Mouse (Mus musculus) frontal cortex, postnatal 14 days (tissue): ENCODE results near the gene Camk2g.
"Not testable (repeated sequence)": the region's sequence is repeated elsewhere in the genome, so short reads cannot be mapped to it uniquely, and the experiment has no call there.

Experiments used
- DNase-seq, 2 experiments: peaks; one replicate each; pipeline ENCODE4 v3.0.0; 2022; ENCODE audit warnings: low spot score in 2 of 2

Gene Camk2g

GRCm38 (mm10) chr14:20737306-20737705, 56.6 kb downstream of the Camk2g start:
- DNase-seq = no peak

- no peak for DNase-seq
Measured at GRCm38 (mm10) chr14:20735892-20736390, 57.9 kb downstream of the Camk2g start.

- no peak for DNase-seq
Measured at GRCm38 (mm10) chr14:20735052-20735451, 58.8 kb downstream of the Camk2g start.

- peak; percentile 73 to 79 for DNase-seq
Measured at GRCm38 (mm10) chr14:20733952-20734774, 59.7 kb downstream of the Camk2g start, which contains the start of gene Ndst2. Gene Ndst2 (minus strand): TSS chr14:20734562.

GRCm38 (mm10) chr14:20733041-20733951, 60.6 kb downstream of the Camk2g start:
- DNase-seq = no peak

- DNase-seq = no peak
Measured at GRCm38 (mm10) chr14:20730853-20731602, 62.9 kb downstream of the Camk2g start.

GRCm38 (mm10) chr14:20729871-20730270, 64.0 kb downstream of the Camk2g start:
- no peak for DNase-seq

GRCm38 (mm10) chr14:20725660-20726339, 68.1 kb downstream of the Camk2g start:
- no peak for DNase-seq

GRCm38 (mm10) chr14:20724043-20724442, 69.8 kb downstream of the Camk2g start:
- peak in 1 of 2 experiments; percentile 78 for DNase-seq

GRCm38 (mm10) chr14:20723006-20723405, 70.9 kb downstream of the Camk2g start:
- DNase-seq = no peak

- DNase-seq = no peak
Measured at GRCm38 (mm10) chr14:20721371-20721770, 72.5 kb downstream of the Camk2g start.

- DNase-seq = no peak
Measured at GRCm38 (mm10) chr14:20719767-20720166, 74.1 kb downstream of the Camk2g start.

GRCm38 (mm10) chr14:20718443-20718842, 75.4 kb downstream of the Camk2g start:
- no peak for DNase-seq

GRCm38 (mm10) chr14:20713832-20714231, 80.1 kb downstream of the Camk2g start:
- DNase-seq = no peak

GRCm38 (mm10) chr14:20708239-20708638, 85.6 kb downstream of the Camk2g start:
- DNase-seq = no peak

- peak; percentile 84 to 87 for DNase-seq
Measured at GRCm38 (mm10) chr14:20707201-20708190, 86.4 kb downstream of the Camk2g start, which contains the start of gene Zswim8. Gene Zswim8 (plus strand): TSS chr14:20707552.

- not testable (repeated sequence) for DNase-seq
Measured at GRCm38 (mm10) chr14:20703461-20703860, 90.4 kb downstream of the Camk2g start.

GRCm38 (mm10) chr14:20702741-20703381, 91.0 kb downstream of the Camk2g start, which contains the start of gene Chchd1:
Gene Chchd1 (plus strand): TSS chr14:20703006.
- DNase-seq = peak; percentile 81 to 90
